Mouse (Mus musculus) gastrocnemius, adult 8-10 months (tissue): Measurements from ENCODE around the gene Btrc. TPM values are rescaled to one million over a fixed set of nuclear protein-coding genes. Genes with fewer than 3 reads are reported as not detected.

Source experiments
- DNase-seq, 2 experiments: peaks; one replicate each; pipeline ENCODE4 v3.0.0; 2022; ENCODE audit warnings: low spot score in 2 of 2
- total RNA-seq, 4 experiments: library from RNA; stranded (reverse); gene quantifications; 2 replicates each; pipeline ENCODE4 v1.2.4; 2022

Btrc gene
- total RNA-seq, 4 experiments from 2014 or later, result 23.5 to 26.9 (median 25.3) TPM

DNA sequence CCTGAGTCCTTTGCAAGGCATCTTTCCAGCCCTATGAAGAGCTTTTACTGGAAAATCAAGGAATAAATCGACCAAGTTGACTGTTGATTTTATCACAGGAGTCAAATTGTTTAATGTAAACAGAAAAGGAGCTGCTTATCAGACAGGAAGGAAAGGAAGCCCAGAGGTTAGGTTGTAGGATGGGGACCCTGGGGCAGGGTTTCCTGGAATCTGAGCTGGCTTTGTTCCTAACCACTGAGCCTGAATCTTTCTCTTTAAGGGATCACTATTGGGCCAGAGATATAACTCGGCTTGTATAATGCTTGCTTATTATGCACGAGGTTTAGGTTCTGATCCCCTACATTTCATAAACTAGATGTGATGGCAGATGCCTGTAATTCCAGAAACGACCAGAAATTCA, 64.6 kb downstream of the Btrc start:
- no peak for DNase-seq

DNA sequence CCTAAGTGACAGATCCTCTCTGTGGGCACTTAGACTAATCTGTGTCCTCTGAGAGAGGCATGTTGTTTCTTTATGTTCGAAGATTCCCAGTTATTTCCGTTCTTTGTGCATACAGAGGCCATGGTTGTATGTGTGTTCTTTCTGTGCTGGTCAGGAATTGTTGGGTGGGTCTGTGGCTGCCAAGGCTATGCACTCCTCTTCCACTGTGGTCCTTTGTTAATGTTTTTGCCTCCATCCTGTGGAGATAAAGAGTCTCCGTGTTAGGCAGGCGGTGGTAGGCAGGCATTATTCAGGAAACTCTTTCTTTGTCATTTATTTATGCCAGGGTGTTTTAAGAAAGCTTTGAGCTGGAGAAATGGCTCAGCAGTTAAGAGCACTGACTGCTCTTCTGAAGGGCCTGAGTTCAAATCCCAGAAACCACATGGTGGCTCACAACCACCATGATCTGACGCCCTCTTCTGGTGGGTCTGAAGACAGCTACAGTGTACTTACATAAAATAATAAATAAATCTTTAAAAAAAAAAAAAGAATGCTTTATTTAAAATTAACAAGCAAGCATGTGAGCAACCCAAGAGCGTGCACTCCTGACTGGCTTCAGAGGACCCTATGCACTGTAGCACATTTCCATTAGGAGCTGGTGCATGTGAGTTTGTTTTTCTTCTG, 67.6 kb downstream of the Btrc start:
- DNase-seq, result no peak

DNA sequence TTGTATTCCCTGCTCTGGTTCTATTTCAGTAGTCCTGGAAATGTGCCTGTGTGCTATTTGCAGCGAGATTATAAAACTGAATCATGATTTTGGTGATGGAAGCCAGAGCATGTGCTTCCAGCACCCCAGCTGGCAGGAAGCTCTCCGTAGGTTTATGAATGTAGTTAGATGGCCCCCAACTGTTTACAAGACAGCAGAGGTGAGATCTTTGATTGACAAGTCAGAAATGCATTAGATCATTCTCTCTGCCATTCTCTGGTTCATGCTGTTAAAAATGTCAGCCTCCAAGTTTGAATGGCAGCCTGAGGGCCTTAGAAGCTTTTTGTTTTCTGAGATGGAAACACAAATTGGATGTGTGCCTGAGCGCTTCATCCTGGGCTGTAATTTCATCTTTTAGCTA, 68.8 kb downstream of the Btrc start:
- no peak for DNase-seq

DNA sequence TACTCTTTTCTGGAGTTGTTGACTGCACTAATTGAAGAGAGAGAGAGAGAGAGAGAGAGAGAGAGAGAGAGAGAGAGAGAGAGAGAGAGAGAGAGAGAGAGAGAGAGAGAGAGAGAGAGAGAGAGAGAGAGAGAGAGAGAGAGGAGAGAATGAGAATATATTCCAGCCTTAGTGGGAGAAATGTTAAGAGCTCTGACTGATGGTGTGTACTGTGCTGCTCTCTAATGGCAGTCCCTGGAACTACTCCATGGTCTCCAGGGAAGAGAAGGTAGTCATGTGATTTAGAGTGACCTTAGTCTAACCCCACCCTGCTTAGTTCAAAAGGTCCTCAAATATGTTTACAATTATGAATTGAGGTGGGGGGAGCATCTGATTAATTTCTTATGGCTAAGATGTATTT, 72.5 kb downstream of the Btrc start:
- DNase-seq, result peak; percentile 71 to 78

DNA sequence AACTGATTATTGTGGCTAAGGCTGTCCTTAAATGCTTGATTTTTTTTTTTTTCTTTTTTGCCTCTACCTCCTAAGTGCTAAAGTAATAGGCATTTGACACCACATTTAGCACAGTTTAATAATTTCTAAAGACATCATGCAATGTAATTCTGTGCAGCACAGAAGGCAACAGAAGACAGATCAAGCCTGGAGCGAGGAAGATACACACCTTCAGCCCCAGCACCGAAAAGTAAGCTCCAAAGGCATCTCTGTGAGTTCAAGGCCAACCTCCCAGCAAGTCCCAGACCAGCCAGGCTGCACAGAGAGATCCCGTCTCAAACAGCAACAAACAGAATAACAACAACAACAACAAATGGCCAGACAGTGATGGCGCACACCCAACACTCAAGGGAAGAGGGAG, 73.6 kb downstream of the Btrc start:
- no peak for DNase-seq

DNA sequence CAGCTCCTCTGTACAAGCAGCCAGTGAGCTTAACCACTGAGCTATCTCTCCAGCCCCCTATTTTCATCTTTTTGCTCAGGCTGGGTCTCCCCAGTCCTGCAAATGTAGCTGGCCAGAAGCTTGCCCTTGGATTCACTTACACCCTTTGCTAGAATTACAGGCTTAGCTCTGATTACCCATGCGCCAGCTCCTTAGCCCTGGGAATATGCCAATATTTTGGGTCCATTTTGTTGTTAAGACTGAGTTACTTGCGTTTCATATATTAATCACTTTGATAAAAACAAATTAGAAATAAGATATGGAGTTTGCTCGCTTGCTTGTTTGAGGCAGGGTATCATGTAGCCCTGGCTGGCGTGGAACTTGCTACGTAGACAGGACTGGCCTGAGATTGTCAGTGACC, 74.7 kb downstream of the Btrc start:
- DNase-seq, result no peak

DNA sequence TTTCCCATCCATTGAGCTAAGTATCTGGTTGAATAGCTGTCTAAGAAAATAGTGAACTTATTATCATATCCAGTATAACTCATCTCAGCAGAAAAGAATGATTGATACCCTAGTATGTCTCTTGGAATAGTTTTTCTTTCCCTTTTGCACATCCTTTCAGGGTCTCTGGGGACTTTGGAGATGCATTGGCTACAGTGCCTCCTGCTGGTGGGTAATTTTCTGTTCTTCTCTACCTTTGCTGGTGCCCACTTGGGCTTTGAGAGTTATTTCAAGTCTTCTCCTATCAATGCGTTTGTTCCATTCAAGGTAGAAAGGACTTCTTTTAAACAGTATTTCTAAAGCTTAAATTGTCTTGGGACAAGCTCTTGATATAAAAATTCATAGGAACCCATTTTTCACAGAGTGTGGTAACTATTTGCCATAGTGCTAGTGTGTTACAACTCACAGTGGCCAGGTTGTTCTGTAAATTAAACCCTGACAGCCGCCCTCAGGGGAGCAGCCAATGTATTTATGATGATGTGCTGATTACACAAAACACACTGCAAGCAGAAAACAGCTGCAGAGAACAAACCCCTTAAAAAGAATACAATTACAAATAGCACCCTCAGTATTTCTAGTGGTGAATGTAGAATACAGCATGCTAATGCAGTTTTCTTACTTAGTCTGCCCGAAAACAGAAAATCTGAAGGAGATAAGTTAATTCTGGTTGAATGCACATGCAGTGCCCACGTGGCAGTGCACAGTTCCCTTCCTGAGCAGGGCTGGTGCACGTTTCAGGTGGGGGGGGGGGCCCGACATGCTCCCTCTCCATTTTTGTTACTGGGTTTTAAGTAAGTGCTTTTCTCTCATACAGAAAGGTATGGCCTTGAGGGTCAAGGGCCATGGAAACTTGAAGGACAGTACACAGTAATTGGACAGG, 75.7 kb downstream of the Btrc start:
- DNase-seq, result no peak

DNA sequence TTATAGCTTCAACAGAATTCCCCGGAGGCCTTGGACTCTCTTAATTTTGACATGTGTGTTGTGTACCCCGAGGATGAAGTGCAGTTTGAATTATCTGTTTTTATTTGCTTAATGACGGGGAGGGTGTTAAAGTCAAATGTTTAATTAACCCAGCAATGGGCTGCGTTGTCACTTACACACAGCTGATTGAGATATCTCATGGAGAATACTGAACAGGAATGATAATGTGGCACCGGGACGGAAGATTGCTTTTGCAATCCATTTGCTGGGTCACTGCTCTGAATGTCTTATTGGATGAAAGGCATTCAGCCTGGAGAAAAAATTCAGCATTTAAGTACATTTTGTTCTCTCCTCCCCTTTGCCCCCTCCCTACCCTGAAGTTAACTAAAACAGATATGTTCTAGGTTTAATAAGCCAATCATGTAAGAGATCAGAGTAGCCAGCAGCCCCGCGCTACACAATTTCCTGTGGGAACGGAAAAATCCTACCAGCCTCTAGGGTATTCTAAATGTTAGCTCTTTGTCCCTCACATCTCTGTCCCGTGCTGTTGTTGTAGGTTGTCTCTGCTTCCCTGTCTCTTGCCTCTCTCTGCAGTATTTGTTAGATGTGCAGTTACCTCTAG, 77.1 kb downstream of the Btrc start:
- DNase-seq, result no peak

DNA sequence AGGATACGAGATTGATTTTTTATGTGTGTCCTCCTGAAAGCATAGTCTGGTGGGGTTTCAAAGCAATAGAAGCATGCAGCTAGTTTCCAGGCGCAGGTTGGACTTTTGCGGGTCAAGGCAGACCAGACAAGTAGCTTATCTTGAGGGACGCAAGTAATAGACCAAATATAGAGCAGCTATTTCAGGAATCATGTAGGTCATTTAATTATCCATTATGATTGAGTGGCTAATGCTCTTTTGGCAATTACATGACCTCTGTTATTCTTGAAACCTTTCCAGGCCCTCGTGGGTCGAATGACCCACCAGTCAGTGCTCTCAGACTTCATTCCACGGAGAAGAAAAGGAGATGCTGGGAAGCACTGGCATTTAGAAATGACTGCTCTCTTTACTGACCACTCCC, 78.2 kb downstream of the Btrc start:
- DNase-seq, result no peak

DNA sequence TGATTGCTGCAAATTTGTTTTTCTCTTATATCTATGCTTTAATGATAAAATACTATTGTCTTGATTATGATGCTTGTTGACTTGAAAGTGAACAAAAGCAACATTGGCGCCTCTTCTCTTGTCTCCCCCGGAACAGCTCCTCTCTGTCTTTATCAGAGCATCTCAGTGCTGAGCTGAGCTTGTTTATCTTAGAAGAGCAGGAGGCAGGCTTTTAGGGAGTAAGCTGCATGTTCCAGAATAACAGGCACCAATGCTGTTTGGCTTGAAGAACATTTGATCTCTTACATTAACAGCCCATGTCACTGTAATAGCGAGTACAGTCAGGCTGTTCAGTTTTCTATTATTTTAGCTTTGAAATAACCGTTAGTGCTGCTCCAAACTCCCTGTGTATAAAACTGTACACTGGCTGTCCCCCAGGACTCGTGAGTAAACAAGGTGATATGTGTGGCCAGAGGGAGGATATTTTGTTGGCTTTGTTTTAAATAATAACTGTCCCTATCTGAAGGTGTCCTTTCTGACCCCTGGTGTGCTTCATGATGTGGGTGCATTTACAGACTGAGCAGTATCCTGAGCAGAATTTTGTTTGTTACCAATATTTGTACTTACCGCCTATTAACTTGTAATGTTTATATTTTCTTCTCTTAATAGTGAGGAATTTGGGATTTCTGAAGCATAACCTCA, 81.9 kb downstream of the Btrc start:
- DNase-seq, result no peak

DNA sequence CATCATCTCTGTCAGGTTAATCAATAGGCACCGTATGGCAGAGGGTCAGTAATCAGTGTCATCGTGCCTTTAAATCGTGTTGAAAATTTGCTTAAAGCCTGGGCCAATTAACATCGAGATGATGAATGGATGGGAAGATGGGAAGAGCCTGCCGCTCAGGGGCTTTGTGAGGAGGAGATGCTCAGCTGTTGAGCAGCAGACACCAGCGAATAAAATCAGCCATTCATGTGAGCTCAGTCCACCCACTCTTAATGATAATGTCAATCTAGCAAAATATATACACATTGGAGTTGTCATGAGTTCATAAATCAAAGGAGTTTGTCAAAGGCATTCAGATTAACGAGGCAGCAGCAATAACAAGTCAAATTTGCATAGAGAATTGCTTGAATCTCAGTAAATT, 83.1 kb downstream of the Btrc start:
- no peak for DNase-seq

DNA sequence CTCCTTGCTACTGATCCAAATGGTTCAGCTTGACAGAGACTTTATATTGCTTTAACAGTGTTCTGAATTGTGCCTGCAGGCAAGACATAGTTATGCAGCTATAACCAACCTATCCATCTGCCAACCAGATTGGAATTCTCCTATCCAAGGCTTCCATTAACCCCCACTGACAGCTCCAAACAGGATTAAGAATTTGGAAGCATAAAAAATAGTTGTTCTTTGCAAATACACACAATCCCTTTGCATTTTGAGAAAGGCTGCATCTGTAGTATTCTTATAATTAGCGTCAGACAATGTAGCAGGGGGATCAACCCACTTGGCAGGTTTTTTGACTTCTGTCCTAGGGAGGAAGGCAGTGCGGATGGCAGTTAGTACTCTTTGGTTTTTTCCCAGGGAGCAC, 83.7 kb downstream of the Btrc start:
- DNase-seq, result no peak

DNA sequence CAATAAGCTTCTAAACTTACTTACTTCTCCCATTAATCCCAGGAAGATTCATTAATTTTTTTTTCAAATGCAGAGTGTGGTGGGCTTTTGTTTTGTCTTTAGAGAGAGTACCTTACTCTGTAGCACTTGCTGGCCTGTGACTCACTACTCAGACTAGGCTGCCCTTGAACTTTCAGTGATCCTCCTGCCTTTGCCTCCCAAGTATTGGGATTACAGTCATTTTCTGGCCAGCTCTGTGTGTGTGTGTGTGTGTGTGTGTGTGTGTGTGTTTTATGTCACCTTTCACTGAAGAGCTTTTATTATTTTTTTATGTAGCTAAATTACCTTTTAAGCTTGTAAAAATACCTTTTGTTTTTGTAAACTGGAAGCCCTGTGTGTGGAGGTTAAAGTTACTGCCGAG, 84.4 kb downstream of the Btrc start:
- DNase-seq, result no peak

DNA sequence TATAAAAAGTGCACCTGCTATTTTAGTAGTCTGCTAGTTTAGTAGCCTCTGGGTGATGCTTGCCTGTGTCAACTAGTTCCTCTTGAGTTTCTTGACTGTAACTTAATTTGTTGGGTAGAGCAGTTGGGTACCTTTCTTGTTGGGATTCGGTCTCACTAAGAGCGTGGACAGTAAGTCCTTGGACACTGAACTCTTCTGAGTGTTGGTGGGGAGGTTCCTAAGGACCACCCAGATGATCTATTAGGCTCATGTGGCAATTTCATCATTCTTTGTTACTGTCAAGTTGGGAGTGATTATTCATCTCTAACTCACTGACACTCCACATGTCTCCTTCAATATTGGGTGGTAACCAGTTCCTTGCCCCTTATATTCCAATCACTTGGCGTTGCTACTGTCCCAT, 90.9 kb downstream of the Btrc start:
- DNase-seq, result no peak

DNA sequence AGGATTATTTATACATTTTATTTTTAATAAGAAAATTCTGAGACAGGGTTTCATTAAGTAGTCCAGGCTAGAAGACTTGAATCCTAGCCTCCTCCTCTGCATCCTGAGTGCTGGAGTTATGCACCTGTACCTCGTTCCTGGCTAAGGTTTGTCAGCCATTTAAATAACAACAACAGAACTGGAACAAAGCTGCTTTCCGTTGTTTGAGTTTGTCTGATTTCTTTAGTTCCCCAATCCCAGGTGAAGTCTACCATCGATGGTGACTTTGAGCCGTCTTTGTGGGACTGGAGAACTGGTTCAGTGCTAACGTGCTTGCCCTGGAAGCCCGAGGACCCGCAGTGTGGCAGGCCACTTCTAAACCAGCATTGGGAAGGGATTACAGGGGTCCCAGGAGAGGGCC, 93.4 kb downstream of the Btrc start:
- no peak for DNase-seq

DNA sequence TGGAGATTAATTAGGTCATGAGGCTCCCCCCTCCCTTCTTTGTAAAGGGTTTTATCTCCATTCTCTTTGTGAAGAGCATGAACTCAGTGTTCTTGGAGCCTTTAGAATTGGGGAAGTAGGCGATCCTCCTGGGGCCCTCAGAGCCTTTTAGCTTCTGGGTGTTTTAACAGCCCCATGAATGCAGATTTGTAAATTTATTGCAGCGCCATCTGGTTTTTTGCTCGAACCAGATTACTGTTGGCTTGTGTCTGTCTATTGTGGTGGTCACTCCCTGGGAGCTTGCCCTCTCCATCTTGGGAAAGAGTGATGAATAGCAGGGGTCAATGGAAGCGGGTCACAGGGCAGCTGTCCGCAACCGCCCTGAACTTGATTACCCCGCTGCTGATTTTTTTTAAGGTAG, 95.2 kb downstream of the Btrc start:
- no peak for DNase-seq

DNA sequence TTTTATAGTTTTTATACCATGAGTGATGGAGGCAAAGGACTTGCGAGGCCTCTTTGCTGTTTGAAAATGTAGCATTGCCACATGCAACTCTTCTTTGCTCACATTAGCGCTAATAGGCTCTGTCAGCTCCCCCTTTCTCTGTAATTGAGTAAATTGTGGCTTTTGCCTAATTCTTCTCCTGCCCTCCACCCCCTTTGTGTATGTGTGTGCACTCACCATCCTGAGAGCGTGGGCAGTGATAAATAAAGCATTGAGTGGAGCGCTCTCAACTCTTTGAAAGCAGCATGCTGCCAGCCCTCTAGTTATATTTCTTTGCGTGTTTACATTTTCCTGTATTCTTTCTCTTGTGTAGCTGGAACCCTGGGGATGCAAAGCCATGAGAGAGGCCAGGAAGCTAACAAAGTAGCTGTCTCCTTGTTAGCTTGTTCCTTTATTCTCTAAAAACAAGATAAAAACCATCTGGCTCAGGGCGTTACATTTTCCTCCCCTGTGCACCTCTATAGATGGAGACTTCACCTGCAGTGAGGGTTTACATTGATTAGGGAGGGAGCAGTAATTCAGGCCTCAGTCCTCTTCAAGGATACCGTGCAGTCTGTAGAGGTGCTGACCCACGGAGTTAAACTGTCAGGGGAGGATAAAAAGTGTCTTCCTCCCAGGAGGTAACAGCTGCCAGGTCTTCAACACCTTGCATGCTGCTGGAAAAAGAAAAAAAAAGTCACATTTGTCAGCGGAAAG, 96.6 kb downstream of the Btrc start:
- DNase-seq, result no peak

DNA sequence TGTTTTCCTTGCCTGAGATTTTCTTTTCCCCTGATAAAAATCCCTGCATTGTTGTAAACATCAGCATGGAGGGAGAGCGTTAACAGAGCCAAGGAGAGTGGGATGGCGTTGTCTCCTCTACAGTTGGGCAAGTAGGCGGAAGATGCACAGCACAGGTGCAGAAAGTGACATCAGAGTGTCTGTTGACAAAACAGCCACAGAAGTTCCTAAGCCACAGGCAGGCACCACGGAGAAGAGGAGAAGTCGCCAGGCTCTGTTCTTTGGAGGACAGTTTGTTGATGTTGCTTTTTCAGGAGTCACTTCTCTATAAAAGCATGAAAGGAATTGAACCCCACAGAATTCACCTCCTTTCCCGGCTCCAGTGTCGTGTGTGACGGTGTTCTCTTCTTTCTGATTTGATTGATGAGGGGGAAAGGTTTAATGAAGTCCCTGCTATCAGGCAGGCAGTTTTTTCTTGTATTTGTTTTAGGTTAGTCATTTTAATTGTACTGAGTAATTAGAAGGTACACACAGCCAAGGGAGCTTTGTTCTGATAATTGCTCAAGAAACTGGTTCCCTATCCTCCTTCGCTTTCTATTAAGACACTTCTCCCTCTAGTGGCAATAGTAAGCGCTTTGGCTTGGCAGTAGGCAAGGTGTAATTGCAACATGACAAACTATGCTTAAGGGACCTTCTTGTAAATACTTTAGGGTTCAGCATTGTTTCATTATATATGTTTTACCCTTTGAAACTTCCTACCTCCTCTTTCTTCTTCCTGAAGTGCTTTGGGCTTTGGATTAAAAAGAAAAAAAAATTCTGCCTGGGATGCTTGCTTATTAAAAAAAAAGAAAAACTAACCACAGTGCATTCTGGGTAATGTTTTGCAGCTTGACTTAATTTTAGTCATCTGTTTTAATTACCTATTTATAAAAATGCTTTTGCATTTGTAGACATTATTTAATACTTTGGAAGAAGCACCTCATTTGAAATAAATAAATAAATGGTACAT, 97.5 kb downstream of the Btrc start:
- no peak for DNase-seq

DNA sequence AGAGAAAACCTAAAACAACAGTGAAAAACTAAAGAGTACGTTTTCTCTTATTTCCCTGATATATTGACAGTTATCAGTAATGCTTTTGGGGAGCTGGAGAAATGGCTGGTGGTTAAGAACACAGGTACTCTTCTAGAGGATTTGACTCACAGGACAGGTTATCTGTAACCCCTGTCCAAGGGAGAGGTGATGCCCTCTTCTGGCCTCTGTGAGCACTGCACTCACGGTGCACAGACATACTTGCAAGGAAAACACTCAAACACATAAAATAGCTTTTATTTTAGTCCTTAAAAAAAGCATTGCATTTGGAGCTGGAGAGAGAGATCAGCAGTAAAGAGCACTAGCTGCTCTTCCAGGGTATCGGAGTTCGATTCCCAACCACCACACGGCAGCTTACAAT, 106.2 kb downstream of the Btrc start:
- DNase-seq, result no peak
